Mouse (Mus musculus): ENCODE data around the gene Sco1. TPM values are rescaled to one million over a fixed set of nuclear protein-coding genes. Genes with fewer than 3 reads are reported as not detected.
"Not testable (repeated sequence)": the region's sequence is repeated elsewhere in the genome, so short reads cannot be mapped to it uniquely, and the experiment has no call there.

Gene Sco1
- polyA plus RNA-seq, 1 experiment from 2014 or later = 15.7 TPM

DNA sequence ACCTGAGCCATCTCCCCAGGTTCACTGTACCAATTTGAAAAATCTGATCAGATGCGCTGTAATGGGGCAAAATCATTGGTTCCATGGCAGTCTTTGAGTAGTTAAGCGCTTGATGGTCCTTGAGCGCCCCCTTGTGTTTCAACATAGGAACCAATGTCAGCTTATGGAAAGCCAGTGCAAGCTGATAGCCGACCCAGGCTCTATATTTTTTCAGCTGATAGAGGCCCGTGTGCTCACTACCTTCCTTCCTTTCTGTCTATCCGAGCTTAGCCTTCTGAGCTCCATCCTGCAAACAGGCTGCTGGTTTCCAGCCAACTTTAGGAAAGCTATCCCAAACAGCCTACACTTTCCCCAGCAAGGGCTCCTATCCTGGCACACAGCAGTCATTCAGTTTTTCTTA, 33.0 kb downstream of the Sco1 start:
- H3K9ac ChIP-seq (replicated peaks; ENCODE audit: low read depth, low read length) = no peak overlapping the region
- no peaks in the 10 kb centered on the region for H3K36me3 ChIP-seq (ENCODE audit: control insufficient read depth, insufficient read depth, low read length)
- ATAC-seq (ENCODE audit: low read depth) = no peak; the same call in 1 of the 2 replicates
- no peak overlapping the region for H3K4me3 ChIP-seq (ENCODE audit: low read depth, low read length)
- no peak overlapping the region for H3K4me2 ChIP-seq (ENCODE audit: low read depth, low read length)
- H3K4me1 ChIP-seq (ENCODE audit: control insufficient read depth, insufficient read depth, low read length) = no peaks in the 10 kb centered on the region
- no peaks in the 10 kb centered on the region for H3K9me3 ChIP-seq (ENCODE audit: control insufficient read depth, low read length)
- WGBS = 6% methylated on average over 6 of the region's 6 CpGs
- no peaks in the 10 kb centered on the region for H3K27me3 ChIP-seq (ENCODE audit: control insufficient read depth, insufficient read depth, low read length)
- H3K27ac ChIP-seq (ENCODE audit: low read depth, low read length) = no peak overlapping the region

- no peaks in the 10 kb centered on the region for H3K9me3 ChIP-seq (ENCODE audit: control insufficient read depth, low read length)
- H3K4me1 ChIP-seq (ENCODE audit: control insufficient read depth, insufficient read depth, low read length) = no peaks in the 10 kb centered on the region
- no peak overlapping the region for H3K27ac ChIP-seq (ENCODE audit: low read depth, low read length)
- H3K4me2 ChIP-seq (ENCODE audit: low read depth, low read length) = no peak overlapping the region
- H3K36me3 ChIP-seq (ENCODE audit: control insufficient read depth, insufficient read depth, low read length) = no peaks in the 10 kb centered on the region
- H3K9ac ChIP-seq (replicated peaks; ENCODE audit: low read depth, low read length) = no peak overlapping the region
- 57% methylated on average over 9 of the region's 9 CpGs for whole genome bisulfite sequencing
- no peak overlapping the region for H3K4me3 ChIP-seq (ENCODE audit: low read depth, low read length)
- no peaks in the 10 kb centered on the region for H3K27me3 ChIP-seq (ENCODE audit: control insufficient read depth, insufficient read depth, low read length)
- ATAC-seq (ENCODE audit: low read depth) = no peak
Measured at GRCm38 (mm10) chr11:67086467-67087164, 34.1 kb downstream of the Sco1 start.

- no peaks in the 10 kb centered on the region for H3K4me1 ChIP-seq (ENCODE audit: control insufficient read depth, insufficient read depth, low read length)
- no peaks in the 10 kb centered on the region for H3K36me3 ChIP-seq (ENCODE audit: control insufficient read depth, insufficient read depth, low read length)
- no peaks in the 10 kb centered on the region for H3K27me3 ChIP-seq (ENCODE audit: control insufficient read depth, insufficient read depth, low read length)
- 85% methylated on average over 12 of the region's 12 CpGs for WGBS
- H3K9ac ChIP-seq (replicated peaks; ENCODE audit: low read depth, low read length) = no peak overlapping the region
- H3K27ac ChIP-seq (ENCODE audit: low read depth, low read length) = no peak overlapping the region
- ATAC-seq (ENCODE audit: low read depth) = no peak
- no peak overlapping the region for H3K4me3 ChIP-seq (ENCODE audit: low read depth, low read length)
- H3K9me3 ChIP-seq (ENCODE audit: control insufficient read depth, low read length) = no peaks in the 10 kb centered on the region
- H3K4me2 ChIP-seq (ENCODE audit: low read depth, low read length) = no peak overlapping the region
Measured at GRCm38 (mm10) chr11:67087225-67087624, 34.8 kb downstream of the Sco1 start.

GRCm38 (mm10) chr11:67092354-67092753, 39.9 kb downstream of the Sco1 start:
- WGBS = 95% methylated on average over 10 of the region's 12 CpGs

GRCm38 (mm10) chr11:67093201-67093600, 40.7 kb downstream of the Sco1 start:
- Histone ChIP-seq H3K4me2 (ENCODE audit: low read depth, low read length) (no peak overlapping the region), H3K9ac (replicated peaks; ENCODE audit: low read depth, low read length) (no peak overlapping the region)
- 77% methylated on average over 9 of the region's 9 CpGs for WGBS

More at GRCm38 (mm10) chr11:67092354-67092753, 39.9 kb downstream of the Sco1 start:
- H3K9ac ChIP-seq (replicated peaks; ENCODE audit: low read depth, low read length); H3K27ac ChIP-seq (ENCODE audit: low read depth, low read length); H3K27me3 ChIP-seq (ENCODE audit: control insufficient read depth, insufficient read depth, low read length); H3K36me3 ChIP-seq (ENCODE audit: control insufficient read depth, insufficient read depth, low read length); H3K9me3 ChIP-seq (ENCODE audit: control insufficient read depth, low read length); H3K4me1 ChIP-seq (ENCODE audit: control insufficient read depth, insufficient read depth, low read length); H3K4me2 ChIP-seq (ENCODE audit: low read depth, low read length); ATAC-seq (ENCODE audit: low read depth); H3K4me3 ChIP-seq (ENCODE audit: low read depth, low read length): not testable (repeated sequence)

GRCm38 (mm10) chr11:67093652-67094051, 41.2 kb downstream of the Sco1 start:
- WGBS = 89% methylated on average over 5 of the region's 5 CpGs
- Histone ChIP-seq H3K9ac (replicated peaks; ENCODE audit: low read depth, low read length) (no peak overlapping the region), H3K4me3 (ENCODE audit: low read depth, low read length) (no peak overlapping the region), H3K4me1 (ENCODE audit: control insufficient read depth, insufficient read depth, low read length) (no peaks in the 10 kb centered on the region), H3K27ac (ENCODE audit: low read depth, low read length) (no peak overlapping the region), H3K27me3 (ENCODE audit: control insufficient read depth, insufficient read depth, low read length) (no peaks in the 10 kb centered on the region), H3K4me2 (ENCODE audit: low read depth, low read length) (no peak overlapping the region), H3K36me3 (ENCODE audit: control insufficient read depth, insufficient read depth, low read length) (no peaks in the 10 kb centered on the region), H3K9me3 (ENCODE audit: control insufficient read depth, low read length) (no peaks in the 10 kb centered on the region)
- ATAC-seq (ENCODE audit: low read depth) = no peak

More at GRCm38 (mm10) chr11:67093201-67093600, 40.7 kb downstream of the Sco1 start:
- ATAC-seq (ENCODE audit: low read depth) = no peak
- Histone ChIP-seq H3K4me1 (ENCODE audit: control insufficient read depth, insufficient read depth, low read length) (no peaks in the 10 kb centered on the region), H3K27me3 (ENCODE audit: control insufficient read depth, insufficient read depth, low read length) (no peaks in the 10 kb centered on the region), H3K36me3 (ENCODE audit: control insufficient read depth, insufficient read depth, low read length) (no peaks in the 10 kb centered on the region), H3K9me3 (ENCODE audit: control insufficient read depth, low read length) (no peaks in the 10 kb centered on the region), H3K4me3 (ENCODE audit: low read depth, low read length) (no peak overlapping the region), H3K27ac (ENCODE audit: low read depth, low read length) (no peak overlapping the region)

DNA sequence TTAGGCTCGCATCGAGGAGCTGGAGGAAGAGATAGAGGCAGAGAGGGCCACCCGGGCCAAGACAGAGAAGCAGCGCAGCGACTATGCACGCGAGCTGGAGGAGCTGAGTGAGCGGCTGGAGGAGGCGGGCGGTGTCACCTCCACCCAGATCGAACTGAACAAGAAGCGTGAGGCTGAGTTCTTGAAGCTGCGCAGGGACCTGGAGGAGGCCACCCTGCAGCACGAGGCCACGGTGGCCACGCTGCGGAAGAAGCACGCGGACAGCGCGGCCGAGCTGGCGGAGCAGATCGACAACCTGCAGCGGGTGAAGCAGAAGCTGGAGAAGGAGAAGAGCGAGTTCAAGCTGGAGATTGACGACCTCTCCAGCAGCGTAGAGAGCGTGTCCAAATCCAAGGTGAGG, 42.0 kb downstream of the Sco1 start:
- Histone ChIP-seq H3K27ac (ENCODE audit: low read depth, low read length) (no peak overlapping the region), H3K9me3 (ENCODE audit: control insufficient read depth, low read length) (no peaks in the 10 kb centered on the region), H3K4me3 (ENCODE audit: low read depth, low read length) (no peak overlapping the region), H3K27me3 (ENCODE audit: control insufficient read depth, insufficient read depth, low read length) (no peaks in the 10 kb centered on the region), H3K4me1 (ENCODE audit: control insufficient read depth, insufficient read depth, low read length) (no peaks in the 10 kb centered on the region), H3K9ac (replicated peaks; ENCODE audit: low read depth, low read length) (no peak overlapping the region), H3K4me2 (ENCODE audit: low read depth, low read length) (no peak overlapping the region), H3K36me3 (ENCODE audit: control insufficient read depth, insufficient read depth, low read length) (no peaks in the 10 kb centered on the region)
- no peak for ATAC-seq (ENCODE audit: low read depth)
- WGBS = 77% methylated on average over 29 of the region's 29 CpGs

DNA sequence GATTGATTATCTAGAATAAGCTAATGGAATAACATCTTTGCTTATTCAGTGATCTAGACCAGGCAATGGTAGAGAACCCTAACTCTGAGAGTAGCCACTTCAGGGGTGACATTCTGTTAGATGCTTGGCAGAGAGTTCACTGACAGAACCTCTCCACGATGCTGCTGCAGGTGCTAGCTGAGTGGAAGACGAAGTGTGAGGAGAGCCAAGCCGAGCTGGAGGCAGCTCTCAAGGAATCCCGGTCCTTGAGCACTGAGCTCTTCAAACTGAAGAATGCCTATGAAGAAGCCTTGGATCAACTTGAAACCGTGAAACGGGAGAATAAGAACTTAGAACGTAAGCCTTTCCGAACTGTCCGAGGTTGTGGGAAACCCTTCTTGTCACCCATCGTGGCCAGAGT, 45.2 kb downstream of the Sco1 start:
- 96% methylated on average over 10 of the region's 10 CpGs for WGBS

DNA sequence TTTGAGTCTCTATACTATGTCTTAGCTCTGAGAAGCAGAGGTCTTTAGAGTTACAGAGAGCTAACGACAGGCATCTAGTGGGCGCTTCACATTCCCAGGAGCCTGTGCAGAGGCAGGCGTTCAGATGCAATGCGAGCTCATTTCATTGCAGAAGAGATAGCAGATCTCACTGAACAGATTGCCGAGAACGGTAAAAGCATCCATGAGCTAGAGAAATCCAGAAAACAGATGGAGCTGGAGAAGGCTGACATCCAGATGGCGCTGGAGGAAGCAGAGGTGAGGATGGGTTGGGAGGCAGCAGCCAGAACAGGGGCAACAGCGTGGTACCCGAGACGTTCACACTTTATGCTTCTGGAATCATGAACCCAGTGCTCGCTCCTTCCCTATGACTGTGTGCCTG, 46.0 kb downstream of the Sco1 start:
- no peak overlapping the region for H3K4me3 ChIP-seq (ENCODE audit: low read depth, low read length)
- ATAC-seq (ENCODE audit: low read depth) = no peak

More for the DNA sequence above, 45.2 kb downstream of the Sco1 start:
- ATAC-seq (ENCODE audit: low read depth) = no peak
- no peak overlapping the region for H3K4me2 ChIP-seq (ENCODE audit: low read depth, low read length)
- no peak overlapping the region for H3K9ac ChIP-seq (replicated peaks; ENCODE audit: low read depth, low read length)
- no peaks in the 10 kb centered on the region for H3K36me3 ChIP-seq (ENCODE audit: control insufficient read depth, insufficient read depth, low read length)
- H3K9me3 ChIP-seq (ENCODE audit: control insufficient read depth, low read length) = no peaks in the 10 kb centered on the region
- no peaks in the 10 kb centered on the region for H3K4me1 ChIP-seq (ENCODE audit: control insufficient read depth, insufficient read depth, low read length)
- no peak overlapping the region for H3K27ac ChIP-seq (ENCODE audit: low read depth, low read length)
- H3K27me3 ChIP-seq (ENCODE audit: control insufficient read depth, insufficient read depth, low read length) = no peaks in the 10 kb centered on the region
- no peak overlapping the region for H3K4me3 ChIP-seq (ENCODE audit: low read depth, low read length)

More for the DNA sequence above, 46.0 kb downstream of the Sco1 start:
- Histone ChIP-seq H3K9ac (replicated peaks; ENCODE audit: low read depth, low read length) (no peak overlapping the region), H3K27me3 (ENCODE audit: control insufficient read depth, insufficient read depth, low read length) (no peaks in the 10 kb centered on the region), H3K27ac (ENCODE audit: low read depth, low read length) (no peak overlapping the region), H3K4me2 (ENCODE audit: low read depth, low read length) (no peak overlapping the region), H3K36me3 (ENCODE audit: control insufficient read depth, insufficient read depth, low read length) (no peaks in the 10 kb centered on the region), H3K9me3 (ENCODE audit: control insufficient read depth, low read length) (no peaks in the 10 kb centered on the region), H3K4me1 (ENCODE audit: control insufficient read depth, insufficient read depth, low read length) (no peaks in the 10 kb centered on the region)
- 87% methylated on average over 11 of the region's 11 CpGs for WGBS

All from neural tube, embryonic 14.5 days (tissue).